Mouse (Mus musculus): ENCODE measurements at regions not wholly inside any gene's neighbourhood (a gene's known extent, or its start where the extent isn't known, plus 50 kb on each side); places are given as distances from the start of the nearest gene placed in this dataset.

- no peak for TF ChIP-seq POLR2A (IDR thresholded peaks at IDR 0.05; ENCODE audit: low read depth, low read length)
- no peak for TF ChIP-seq CTCF (IDR thresholded peaks at IDR 0.05; ENCODE audit: extremely low read depth, insufficient read length, insufficient replicate concordance, low read depth, low read length)
Measured at GRCm38 (mm10) chr8:34618046-34618445, 506.5 kb upstream of the Gm10131 start.
